Mouse (Mus musculus) erythroblast, adult 5-6 weeks (primary cell): ENCODE results near the gene Tmem101. TPM values are rescaled to one million over a fixed set of nuclear protein-coding genes. Genes with fewer than 3 reads are reported as not detected.

Source experiments
- total RNA-seq, 2 experiments: library from RNA; stranded (forward) in 1 of 2; stranded (reverse) in 1 of 2; fragments of 150-400 nt in 1 of 2; fragments of 200-764, 138-1000 nt in 1 of 2; gene quantifications; 2 replicates each; pipeline versions ENCODE4 v1.2.3 to v1.2.4; 2015 to 2017; ENCODE audit warnings: low replicate concordance in 2 of 2

Gene Tmem101
- total RNA-seq, 2 experiments from 2014 or later: 0.96 to 4.0 TPM

Other genes starting within 250 kb of the Tmem101 start
- gene Sost, start 189.4 kb downstream of the Tmem101 start, total RNA-seq (2015; ENCODE audit: low replicate concordance): not detected in 2 replicates
- gene Sost, start 189.4 kb downstream of the Tmem101 start, total RNA-seq (2017; ENCODE audit: low replicate concordance): not detected in 2 replicates
- gene Cfap97d1, start 172.1 kb downstream of the Tmem101 start, total RNA-seq (2015; ENCODE audit: low replicate concordance): not detected in 2 replicates
- gene Cfap97d1, start 172.1 kb downstream of the Tmem101 start, total RNA-seq (2017; ENCODE audit: low replicate concordance): not detected in 2 replicates
- gene Dusp3, start 169.4 kb downstream of the Tmem101 start, total RNA-seq (2015; ENCODE audit: low replicate concordance): 1.9 and 5.0 TPM in 2 replicates
- gene Dusp3, start 169.4 kb downstream of the Tmem101 start, total RNA-seq (2017; ENCODE audit: low replicate concordance): 1.5 and 3.1 TPM in 2 replicates
- 0.84 TPM in 1 of 2 replicates, not detected in the other for gene Mpp3, start 127.9 kb downstream of the Tmem101 start, total RNA-seq (2015; ENCODE audit: low replicate concordance)
- 0.14 TPM in 1 of 2 replicates, not detected in the other for gene Mpp3, start 127.9 kb downstream of the Tmem101 start, total RNA-seq (2017; ENCODE audit: low replicate concordance)
- 2.1 and 7.1 TPM in 2 replicates for gene Cd300lg, start 114.9 kb downstream of the Tmem101 start, total RNA-seq (2015; ENCODE audit: low replicate concordance)
- gene Cd300lg, start 114.9 kb downstream of the Tmem101 start, total RNA-seq (2017; ENCODE audit: low replicate concordance): 0.42 and 0.77 TPM in 2 replicates
- gene Mpp2, start 67.9 kb downstream of the Tmem101 start, total RNA-seq (2015; ENCODE audit: low replicate concordance): 7.7 and 12.7 TPM in 2 replicates
- gene Mpp2, start 67.9 kb downstream of the Tmem101 start, total RNA-seq (2017; ENCODE audit: low replicate concordance): 14.2 and 20.6 TPM in 2 replicates
- not detected in 2 replicates for gene Ppy, start 55.1 kb downstream of the Tmem101 start, total RNA-seq (2015; ENCODE audit: low replicate concordance)
- gene Ppy, start 55.1 kb downstream of the Tmem101 start, total RNA-seq (2017; ENCODE audit: low replicate concordance): not detected in 2 replicates
- gene Pyy, start 48.6 kb downstream of the Tmem101 start, total RNA-seq (2015; ENCODE audit: low replicate concordance): not detected in 2 replicates
- gene Pyy, start 48.6 kb downstream of the Tmem101 start, total RNA-seq (2017; ENCODE audit: low replicate concordance): not detected in 2 replicates
- not detected in 2 replicates for gene Nags, start 10.9 kb downstream of the Tmem101 start, total RNA-seq (2015; ENCODE audit: low replicate concordance)
- 0.43 and 1.5 TPM in 2 replicates for gene Nags, start 10.9 kb downstream of the Tmem101 start, total RNA-seq (2017; ENCODE audit: low replicate concordance)
- gene Lsm12, start 28.9 kb upstream of the Tmem101 start, total RNA-seq (2015; ENCODE audit: low replicate concordance): 48.3 and 48.8 TPM in 2 replicates
- gene Lsm12, start 28.9 kb upstream of the Tmem101 start, total RNA-seq (2017; ENCODE audit: low replicate concordance): 22.7 and 28.8 TPM in 2 replicates
- 16.3 and 21.7 TPM in 2 replicates for gene G6pc3, start 33.2 kb upstream of the Tmem101 start, total RNA-seq (2015; ENCODE audit: low replicate concordance)
- 4.7 and 9.8 TPM in 2 replicates for gene G6pc3, start 33.2 kb upstream of the Tmem101 start, total RNA-seq (2017; ENCODE audit: low replicate concordance)
- gene Hdac5, start 73.8 kb upstream of the Tmem101 start, total RNA-seq (2015; ENCODE audit: low replicate concordance): 3.7 and 10.2 TPM in 2 replicates
- gene Hdac5, start 73.8 kb upstream of the Tmem101 start, total RNA-seq (2017; ENCODE audit: low replicate concordance): 13.3 and 17.3 TPM in 2 replicates
- 3.8 and 5.0 TPM in 2 replicates for gene BC030867, start 92.5 kb upstream of the Tmem101 start, total RNA-seq (2015; ENCODE audit: low replicate concordance)
- gene BC030867, start 92.5 kb upstream of the Tmem101 start, total RNA-seq (2017; ENCODE audit: low replicate concordance): 4.1 and 7.2 TPM in 2 replicates
- gene Asb16, start 112.3 kb upstream of the Tmem101 start, total RNA-seq (2015; ENCODE audit: low replicate concordance): not detected in 2 replicates
- not detected in 2 replicates for gene Asb16, start 112.3 kb upstream of the Tmem101 start, total RNA-seq (2017; ENCODE audit: low replicate concordance)
- gene Tmub2, start 128.5 kb upstream of the Tmem101 start, total RNA-seq (2015; ENCODE audit: low replicate concordance): 15.9 and 17.1 TPM in 2 replicates
- gene Tmub2, start 128.5 kb upstream of the Tmem101 start, total RNA-seq (2017; ENCODE audit: low replicate concordance): 17.0 and 28.0 TPM in 2 replicates
- gene Atxn7l3, start 140.2 kb upstream of the Tmem101 start, total RNA-seq (2015; ENCODE audit: low replicate concordance): 6.3 and 10.4 TPM in 2 replicates
- 5.7 and 9.3 TPM in 2 replicates for gene Atxn7l3, start 140.2 kb upstream of the Tmem101 start, total RNA-seq (2017; ENCODE audit: low replicate concordance)
- 19.0 and 22.8 TPM in 2 replicates for gene Ubtf, start 163.3 kb upstream of the Tmem101 start, total RNA-seq (2015; ENCODE audit: low replicate concordance)
- 119 and 258 TPM in 2 replicates for gene Ubtf, start 163.3 kb upstream of the Tmem101 start, total RNA-seq (2017; ENCODE audit: low replicate concordance)
- gene Slc4a1, start 209.8 kb upstream of the Tmem101 start, total RNA-seq (2015; ENCODE audit: low replicate concordance): 4,977 and 5,433 TPM in 2 replicates
- 6,454 and 7,565 TPM in 2 replicates for gene Slc4a1, start 209.8 kb upstream of the Tmem101 start, total RNA-seq (2017; ENCODE audit: low replicate concordance)
- 3.1 TPM in 1 of 2 replicates, not detected in the other for gene Rundc3a, start 237.0 kb upstream of the Tmem101 start, total RNA-seq (2015; ENCODE audit: low replicate concordance)
- gene Rundc3a, start 237.0 kb upstream of the Tmem101 start, total RNA-seq (2017; ENCODE audit: low replicate concordance): 2.7 and 7.5 TPM in 2 replicates